Mouse (Mus musculus): Measurements from ENCODE around the gene Tspan14. TPM values are rescaled to one million over a fixed set of nuclear protein-coding genes. Genes with fewer than 3 reads are reported as not detected.
A peak's percentile ranks its signal among the peaks of the same experiment; 100 is the strongest.

Gene Tspan14
- polyA plus RNA-seq, 1 experiment, result 94.2 TPM

- no peak for DNase-seq
- WGBS, result 66% methylated on average over 3 of the region's 3 CpGs
- Histone ChIP-seq H3K4me1 (ENCODE audit: control insufficient read depth, insufficient read depth, low read length) (no peaks in the 10 kb centered on the region; the same call in none of the 2 replicates), H3K4me3 (replicated peaks; ENCODE audit: extremely low read depth, low read depth, low read length) (no peak overlapping the region)
- TF ChIP-seq CTCF (IDR thresholded peaks at IDR 0.05; ENCODE audit: insufficient read depth, low read length), result no peak
- no peak for TF ChIP-seq POLR2A (IDR thresholded peaks at IDR 0.05; ENCODE audit: borderline replicate concordance, extremely low read depth, low read depth, low read length)
Measured at GRCm38 (mm10) chr14:40897916-40898315, 68.7 kb downstream of the Tspan14 start.

GRCm38 (mm10) chr14:40895681-40896080 is 70.9 kb downstream of the Tspan14 start:
- no peak for TF ChIP-seq POLR2A (IDR thresholded peaks at IDR 0.05; ENCODE audit: borderline replicate concordance, extremely low read depth, low read depth, low read length)
- no peak for TF ChIP-seq CTCF (IDR thresholded peaks at IDR 0.05; ENCODE audit: insufficient read depth, low read length)

GRCm38 (mm10) chr14:40894576-40895247 is 71.9 kb downstream of the Tspan14 start:
- Histone ChIP-seq H3K4me3 (replicated peaks; ENCODE audit: extremely low read depth, low read depth, low read length) (no peak overlapping the region), H3K4me1 (ENCODE audit: control insufficient read depth, insufficient read depth, low read length) (no peaks in the 10 kb centered on the region; the same call in 1 of the 2 replicates)
- 5% methylated on average over 23 of the region's 23 CpGs for WGBS
- no peak for TF ChIP-seq POLR2A (IDR thresholded peaks at IDR 0.05; ENCODE audit: borderline replicate concordance, extremely low read depth, low read depth, low read length)
- peak; percentile 81 for TF ChIP-seq CTCF (IDR thresholded peaks at IDR 0.05; ENCODE audit: insufficient read depth, low read length)
- DNase-seq, result peak; percentile 87

More at GRCm38 (mm10) chr14:40895681-40896080, 70.9 kb downstream of the Tspan14 start:
- no peak for DNase-seq
- 69% methylated on average over 8 of the region's 8 CpGs for WGBS
- no peak overlapping the region for H3K4me3 ChIP-seq (replicated peaks; ENCODE audit: extremely low read depth, low read depth, low read length)
- no peaks in the 10 kb centered on the region; the same call in 1 of the 2 replicates for H3K4me1 ChIP-seq (ENCODE audit: control insufficient read depth, insufficient read depth, low read length)

GRCm38 (mm10) chr14:40893884-40894283 is 72.7 kb downstream of the Tspan14 start:
- 72% methylated on average over 8 of the region's 8 CpGs for WGBS
- Histone ChIP-seq H3K4me3 (replicated peaks; ENCODE audit: extremely low read depth, low read depth, low read length) (no peak overlapping the region), H3K4me1 (ENCODE audit: control insufficient read depth, insufficient read depth, low read length) (no peaks in the 10 kb centered on the region; the same call in 1 of the 2 replicates)
- TF ChIP-seq POLR2A (IDR thresholded peaks at IDR 0.05; ENCODE audit: borderline replicate concordance, extremely low read depth, low read depth, low read length) (no peak), CTCF (IDR thresholded peaks at IDR 0.05; ENCODE audit: insufficient read depth, low read length) (no peak)
- no peak for DNase-seq

- no peak for TF ChIP-seq CTCF (IDR thresholded peaks at IDR 0.05; ENCODE audit: insufficient read depth, low read length)
- no peak for TF ChIP-seq POLR2A (IDR thresholded peaks at IDR 0.05; ENCODE audit: borderline replicate concordance, extremely low read depth, low read depth, low read length)
- WGBS, result 72% methylated on average over 3 of the region's 3 CpGs
- H3K4me1 ChIP-seq (ENCODE audit: control insufficient read depth, insufficient read depth, low read length), result no peaks in the 10 kb centered on the region; the same call in 1 of the 2 replicates
- no peak for DNase-seq
- H3K4me3 ChIP-seq (replicated peaks; ENCODE audit: extremely low read depth, low read depth, low read length), result no peak within 1 kb of the TSS
Measured at GRCm38 (mm10) chr14:40893196-40893595, 73.4 kb downstream of the Tspan14 start, which contains the start of gene Sh2d4b. Gene Sh2d4b, minus strand, starts transcription at chr14:40893266.

GRCm38 (mm10) chr14:40892326-40892825 is 74.2 kb downstream of the Tspan14 start:
- Histone ChIP-seq H3K4me1 (ENCODE audit: control insufficient read depth, insufficient read depth, low read length) (no peaks in the 10 kb centered on the region; the same call in 1 of the 2 replicates), H3K4me3 (replicated peaks; ENCODE audit: extremely low read depth, low read depth, low read length) (no peak overlapping the region)
- WGBS, result 88% methylated on average over 7 of the region's 7 CpGs
- no peak for TF ChIP-seq POLR2A (IDR thresholded peaks at IDR 0.05; ENCODE audit: borderline replicate concordance, extremely low read depth, low read depth, low read length)
- no peak for TF ChIP-seq CTCF (IDR thresholded peaks at IDR 0.05; ENCODE audit: insufficient read depth, low read length)
- DNase-seq, result no peak

- H3K4me1 ChIP-seq (ENCODE audit: control insufficient read depth, insufficient read depth, low read length), result no peaks in the 10 kb centered on the region; the same call in 1 of the 2 replicates
- H3K4me3 ChIP-seq (replicated peaks; ENCODE audit: extremely low read depth, low read depth, low read length), result no peak overlapping the region
- TF ChIP-seq CTCF (IDR thresholded peaks at IDR 0.05; ENCODE audit: insufficient read depth, low read length) (no peak), POLR2A (IDR thresholded peaks at IDR 0.05; ENCODE audit: borderline replicate concordance, extremely low read depth, low read depth, low read length) (no peak)
- WGBS, result 92% methylated on average over 4 of the region's 4 CpGs
- no peak for DNase-seq
Measured at GRCm38 (mm10) chr14:40891506-40891905, 75.1 kb downstream of the Tspan14 start.

GRCm38 (mm10) chr14:40889704-40890103 is 76.9 kb downstream of the Tspan14 start:
- no peak overlapping the region for H3K4me3 ChIP-seq (replicated peaks; ENCODE audit: extremely low read depth, low read depth, low read length)
- TF ChIP-seq POLR2A (IDR thresholded peaks at IDR 0.05; ENCODE audit: borderline replicate concordance, extremely low read depth, low read depth, low read length) (no peak), CTCF (IDR thresholded peaks at IDR 0.05; ENCODE audit: insufficient read depth, low read length) (no peak)
- DNase-seq, result no peak
- H3K4me1 ChIP-seq (ENCODE audit: control insufficient read depth, insufficient read depth, low read length), result peaks cover 3% of the 10 kb centered on the region
- 47% methylated on average over 4 of the region's 4 CpGs for WGBS

GRCm38 (mm10) chr14:40889181-40889580 is 77.4 kb downstream of the Tspan14 start:
- H3K4me3 ChIP-seq (replicated peaks; ENCODE audit: extremely low read depth, low read depth, low read length), result no peak overlapping the region
- no peak for DNase-seq
- H3K4me1 ChIP-seq (ENCODE audit: control insufficient read depth, insufficient read depth, low read length), result peaks cover 3% of the 10 kb centered on the region; the same call in 1 of the 2 replicates
- TF ChIP-seq CTCF (IDR thresholded peaks at IDR 0.05; ENCODE audit: insufficient read depth, low read length), result no peak
- TF ChIP-seq POLR2A (IDR thresholded peaks at IDR 0.05; ENCODE audit: borderline replicate concordance, extremely low read depth, low read depth, low read length), result no peak
- WGBS, result 69% methylated on average over 2 of the region's 2 CpGs

Data from lung, adult 2 months (tissue).